Mouse (Mus musculus): ENCODE results near the gene Cited1. TPM values are rescaled to one million over a fixed set of nuclear protein-coding genes. Genes with fewer than 3 reads are reported as not detected.

Gene Cited1
- polyA plus RNA-seq, 1 experiment from 2014 or later: 374 TPM

Small RNA genes lying within 50 kb of the gene (microRNA-seq; reads per million reads assigned to microRNA genes)
- gene Gm26318: not detected

Other genes starting within 250 kb of the Cited1 start
- 0.92 and 1.1 TPM in 2 replicates for gene Rtl5, start 180.9 kb downstream of the Cited1 start, polyA plus RNA-seq (2016; fragmentation: Nextera tagmentation; extraction: Ambion mirVana)
- gene Pin4, start 132.7 kb downstream of the Cited1 start, polyA plus RNA-seq (2016; fragmentation: Nextera tagmentation; extraction: Ambion mirVana): 44.6 and 65.4 TPM in 2 replicates
- 13.0 and 13.1 TPM in 2 replicates for gene Ercc6l, start 95.1 kb downstream of the Cited1 start, polyA plus RNA-seq (2016; fragmentation: Nextera tagmentation; extraction: Ambion mirVana)
- 479 and 547 TPM in 2 replicates for gene Rps4x, start 62.8 kb downstream of the Cited1 start, polyA plus RNA-seq (2016; fragmentation: Nextera tagmentation; extraction: Ambion mirVana)